Mouse (Mus musculus) heart, adult 18-20 months (tissue): ENCODE data around the gene Smad5. TPM values are rescaled to one million over a fixed set of nuclear protein-coding genes. Genes with fewer than 3 reads are reported as not detected.

Experiments used
- DNase-seq, 2 experiments: peaks; one replicate each; pipeline ENCODE4 v3.0.0; 2021 to 2022; ENCODE audit warnings: mixed read lengths in 1 of 2
- total RNA-seq, 2 experiments: library from RNA; stranded (reverse); gene quantifications; 2 replicates each; pipeline ENCODE4 v1.2.3; 2021

Gene Smad5
- total RNA-seq, 2 experiments from 2014 or later, result 26.6 to 26.9 TPM

- DNase-seq, result no peak
Measured at GRCm38 (mm10) chr13:56753192-56753951, 50.6 kb downstream of the Smad5 start, which contains the start of gene Gm45623. Gene Gm45623 (minus strand): TSS chr13:56753827.

- DNase-seq, result peak; percentile 23 to 47
Measured at GRCm38 (mm10) chr13:56755871-56756270, 53.1 kb downstream of the Smad5 start.

GRCm38 (mm10) chr13:56757201-56757600, 54.4 kb downstream of the Smad5 start:
- no peak for DNase-seq

- peak; percentile 72 to 85 for DNase-seq
Measured at GRCm38 (mm10) chr13:56758492-56758891, 55.7 kb downstream of the Smad5 start.

GRCm38 (mm10) chr13:56762446-56763229, 59.8 kb downstream of the Smad5 start:
- DNase-seq, result no peak

- DNase-seq, result no peak
Measured at GRCm38 (mm10) chr13:56765284-56766032, 62.6 kb downstream of the Smad5 start.

- DNase-seq, result no peak
Measured at GRCm38 (mm10) chr13:56766211-56766610, 63.4 kb downstream of the Smad5 start.

GRCm38 (mm10) chr13:56769431-56769830, 66.6 kb downstream of the Smad5 start:
- DNase-seq, result no peak

- no peak for DNase-seq
Measured at GRCm38 (mm10) chr13:56770136-56770578, 67.3 kb downstream of the Smad5 start.

GRCm38 (mm10) chr13:56770786-56771185, 68.0 kb downstream of the Smad5 start:
- no peak for DNase-seq

GRCm38 (mm10) chr13:56772592-56772991, 69.8 kb downstream of the Smad5 start:
- DNase-seq, result no peak

GRCm38 (mm10) chr13:56773262-56773870, 70.6 kb downstream of the Smad5 start:
- no peak for DNase-seq

GRCm38 (mm10) chr13:56774304-56774703, 71.5 kb downstream of the Smad5 start:
- DNase-seq, result no peak

GRCm38 (mm10) chr13:56780746-56781469, 78.1 kb downstream of the Smad5 start:
- DNase-seq, result no peak

- DNase-seq, result no peak
Measured at GRCm38 (mm10) chr13:56781697-56782096, 78.9 kb downstream of the Smad5 start.

- DNase-seq, result no peak
Measured at GRCm38 (mm10) chr13:56782621-56783020, 79.8 kb downstream of the Smad5 start.

GRCm38 (mm10) chr13:56790683-56791082, 87.9 kb downstream of the Smad5 start:
- DNase-seq, result no peak
